Mouse (Mus musculus) spleen, postnatal 10 days (tissue): ENCODE results near the gene Gm20388.
A peak's percentile ranks its signal among the peaks of the same experiment; 100 is the strongest.

Experiments
- DNase-seq, 2 experiments: peaks; one replicate each; pipeline ENCODE4 v3.0.0; 2021 to 2022; ENCODE audit warnings: low spot score in 2 of 2

Gene Gm20388

GRCm38 (mm10) chr8:120368191-120368590, 457.6 kb downstream of the Gm20388 start:
- peak in 1 of 2 experiments; percentile 48 for DNase-seq

- peak; percentile 87 to 96 for DNase-seq
Measured at GRCm38 (mm10) chr8:120368814-120369649, 458.4 kb downstream of the Gm20388 start.

GRCm38 (mm10) chr8:120369956-120370355, 459.3 kb downstream of the Gm20388 start:
- peak; percentile 84 to 85 for DNase-seq

GRCm38 (mm10) chr8:120370461-120370860, 459.8 kb downstream of the Gm20388 start:
- DNase-seq: no peak

DNA sequence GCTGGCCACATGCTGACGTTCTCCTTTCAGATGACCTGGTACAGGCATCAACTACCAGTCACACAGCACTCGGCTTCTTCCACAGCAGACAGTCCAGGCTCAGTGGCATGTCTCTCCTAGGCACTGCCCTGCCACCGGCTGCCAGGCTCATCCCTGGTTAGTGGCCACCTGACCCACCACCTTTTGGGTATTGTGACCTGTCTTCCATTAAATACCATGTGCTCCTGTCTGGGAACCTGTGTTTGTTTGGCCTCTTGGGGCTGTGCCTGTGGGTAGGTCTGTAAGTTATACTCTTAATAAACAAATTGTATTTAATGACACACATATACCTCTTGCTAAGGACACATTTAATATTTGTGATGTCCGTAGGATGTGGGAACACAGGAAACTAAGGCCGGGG, 460.5 kb downstream of the Gm20388 start:
- peak in 1 of 2 experiments; percentile 58 for DNase-seq

DNA sequence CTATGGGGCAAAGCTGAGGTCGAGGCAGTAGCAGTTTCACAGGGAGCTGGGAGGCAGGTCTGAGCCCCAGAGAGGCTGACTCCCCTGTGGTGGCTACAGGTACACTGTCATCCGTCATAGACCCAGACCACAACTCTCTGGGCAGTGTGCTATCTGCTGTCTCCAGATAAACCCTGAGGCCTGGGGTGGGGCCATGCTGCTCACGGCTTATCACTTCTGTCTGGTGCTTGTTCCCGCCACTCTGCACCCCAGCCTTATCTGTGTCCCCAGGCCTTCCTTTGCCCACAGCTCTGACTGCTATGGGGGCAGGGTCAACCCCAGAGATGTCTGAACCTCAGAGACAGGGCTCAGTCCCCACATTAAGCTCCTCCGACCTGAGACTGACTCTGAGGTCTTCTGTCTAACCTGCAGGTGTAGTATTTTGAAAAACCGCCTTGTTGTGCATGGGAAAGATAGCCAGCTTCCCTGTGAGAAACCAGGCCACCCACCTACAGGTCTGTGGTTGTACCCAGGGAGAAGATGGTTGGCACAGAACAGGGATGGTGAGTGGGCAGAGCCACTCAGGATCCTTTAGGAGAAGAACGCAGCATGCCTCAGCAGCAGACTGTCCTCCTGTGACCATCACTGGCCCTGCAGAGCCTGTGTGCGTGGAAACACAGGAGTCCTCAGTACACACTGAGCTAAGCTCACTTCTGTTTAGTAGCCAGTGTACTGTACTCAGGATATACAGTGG, 461.2 kb downstream of the Gm20388 start:
- DNase-seq: peak; percentile 76 to 87

DNA sequence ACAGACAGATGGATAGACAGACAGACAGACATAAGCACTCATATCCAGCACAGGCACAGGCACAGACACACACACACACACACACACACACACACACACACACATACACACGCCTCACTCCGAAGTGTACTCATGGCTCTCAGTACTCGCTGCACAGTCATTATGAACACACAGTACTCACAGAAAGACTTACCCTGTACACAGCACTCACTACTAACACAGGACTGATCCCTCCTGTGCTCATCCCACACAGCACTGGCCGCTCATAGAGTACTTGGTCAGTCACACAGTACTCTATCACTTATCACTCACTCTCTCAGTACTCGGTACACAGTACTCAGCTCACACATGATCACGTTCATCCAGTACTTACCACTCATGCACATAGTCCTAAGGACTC, 462.0 kb downstream of the Gm20388 start:
- DNase-seq: peak in 1 of 2 experiments; percentile 52

- DNase-seq: peak in 1 of 2 experiments; percentile 47
Measured at GRCm38 (mm10) chr8:120373621-120374020, 463.0 kb downstream of the Gm20388 start.

DNA sequence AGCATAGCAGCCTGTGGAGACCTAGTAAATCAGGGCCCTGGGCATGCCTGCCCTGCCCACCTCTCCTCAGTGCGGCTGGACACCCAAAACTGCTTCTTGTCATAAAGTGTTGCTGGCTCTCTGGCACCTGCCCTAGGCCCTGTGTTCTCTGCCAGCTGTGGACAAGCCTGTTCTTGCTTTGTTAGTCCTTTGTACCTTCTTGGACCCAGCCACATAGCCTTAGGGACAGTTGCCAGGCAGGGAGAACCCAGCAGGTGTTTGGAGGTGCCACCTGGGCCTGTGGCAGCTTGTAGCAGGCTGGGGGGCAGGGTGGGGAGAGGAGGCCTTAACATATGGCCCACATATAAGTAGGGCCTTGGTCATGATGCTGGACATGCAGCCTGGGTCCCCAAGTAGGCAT, 463.4 kb downstream of the Gm20388 start:
- DNase-seq: peak in 1 of 2 experiments; percentile 48

- peak in 1 of 2 experiments; percentile 51 for DNase-seq
Measured at GRCm38 (mm10) chr8:120374514-120374913, 463.9 kb downstream of the Gm20388 start.

GRCm38 (mm10) chr8:120375170-120375569, 464.5 kb downstream of the Gm20388 start:
- peak in 1 of 2 experiments; percentile 46 for DNase-seq

GRCm38 (mm10) chr8:120376215-120376614, 465.6 kb downstream of the Gm20388 start:
- DNase-seq: no peak

GRCm38 (mm10) chr8:120376847-120377802, 466.5 kb downstream of the Gm20388 start:
- DNase-seq: no peak

DNA sequence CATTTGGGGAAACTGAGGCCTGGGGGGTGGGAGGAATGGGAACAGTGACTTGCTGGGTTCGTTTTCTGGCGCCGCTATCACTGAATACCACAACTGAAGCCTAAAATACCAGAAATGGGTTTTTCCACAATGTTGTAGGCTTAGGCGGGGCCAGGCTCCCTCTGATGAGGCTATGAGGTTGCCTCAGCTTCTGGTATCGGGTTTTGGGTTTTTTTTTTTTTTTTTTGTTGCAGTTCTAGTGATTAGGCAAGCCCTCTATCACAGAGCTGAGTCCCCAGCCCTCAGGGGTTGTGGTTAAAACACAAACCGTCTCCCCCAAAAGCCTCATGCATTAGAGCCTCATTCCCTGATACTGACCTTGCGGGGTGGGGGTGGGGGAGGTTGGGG, 467.2 kb downstream of the Gm20388 start:
- no peak for DNase-seq

DNA sequence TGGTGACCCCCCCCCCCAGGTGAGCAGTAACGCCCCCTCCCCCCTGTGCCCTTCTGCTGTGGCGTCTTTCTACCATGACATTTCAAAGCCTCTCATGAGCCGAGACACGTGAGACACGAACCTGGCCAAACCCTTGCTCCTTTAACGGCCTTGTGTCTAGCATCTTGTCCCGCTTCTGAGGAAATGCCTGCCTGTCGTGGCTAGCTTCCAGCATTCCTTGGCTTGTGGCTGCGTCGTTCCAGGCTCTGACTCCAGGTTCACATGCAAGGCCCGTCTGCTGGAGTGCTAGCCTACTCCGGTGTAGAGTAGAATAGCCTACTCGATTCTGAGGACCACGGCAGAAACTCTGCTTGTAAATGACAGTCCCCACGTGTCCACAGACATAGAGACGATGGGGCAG, 467.7 kb downstream of the Gm20388 start:
- DNase-seq: no peak

DNA sequence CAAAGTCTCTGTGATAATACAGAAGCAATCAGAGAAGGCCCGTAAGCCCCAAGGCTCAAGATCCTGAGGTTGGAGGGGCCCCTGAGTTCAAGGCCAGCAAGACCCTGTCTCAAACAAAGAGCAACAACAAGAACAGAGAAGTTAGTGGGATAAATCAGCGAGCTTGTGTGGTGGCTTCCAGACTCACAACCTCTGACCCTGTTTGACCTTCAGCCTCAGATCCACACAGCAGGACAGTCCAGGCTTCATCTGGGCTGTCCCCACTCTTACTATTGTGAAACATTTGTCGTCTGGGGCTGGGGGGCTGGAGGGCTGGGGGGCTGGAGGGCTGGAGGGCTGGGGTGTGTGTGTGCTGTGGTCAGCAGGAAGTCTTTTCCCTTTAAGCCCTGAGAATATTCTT, 468.4 kb downstream of the Gm20388 start:
- no peak for DNase-seq

GRCm38 (mm10) chr8:120381865-120382264, 471.2 kb downstream of the Gm20388 start:
- DNase-seq: no peak

GRCm38 (mm10) chr8:120382436-120383203, 472.0 kb downstream of the Gm20388 start:
- no peak for DNase-seq

DNA sequence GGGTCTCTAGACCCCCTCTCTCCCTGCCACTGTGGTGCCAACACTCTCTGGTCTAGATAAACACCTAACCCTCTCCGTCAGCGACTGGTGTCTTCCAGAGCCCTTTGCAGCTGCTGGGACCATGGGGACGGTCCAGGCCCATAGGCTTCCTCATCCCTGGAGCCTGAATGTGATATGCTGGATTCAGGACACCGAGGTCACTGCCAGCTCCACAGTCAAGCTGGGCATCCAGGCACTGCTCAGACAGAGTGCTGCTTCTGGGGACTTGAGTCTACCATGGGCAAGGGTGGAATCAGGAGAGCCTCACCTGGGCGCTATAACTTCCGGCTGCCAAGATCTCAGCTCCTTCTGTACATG, 472.5 kb downstream of the Gm20388 start:
- DNase-seq: no peak

- DNase-seq: no peak
Measured at GRCm38 (mm10) chr8:120383713-120384112, 473.1 kb downstream of the Gm20388 start.

GRCm38 (mm10) chr8:120384745-120385144, 474.1 kb downstream of the Gm20388 start:
- no peak for DNase-seq
